Mouse (Mus musculus): ENCODE measurements at regions not wholly inside any gene's neighbourhood (a gene's known extent, or its start where the extent isn't known, plus 50 kb on each side); places are given as distances from the start of the nearest gene placed in this dataset.
A peak's percentile ranks its signal among the peaks of the same experiment; 100 is the strongest.

GRCm38 (mm10) chr7:40753490-40753889 is 144.6 kb upstream of the Vstm2b start:
- no peak for DNase-seq (ENCODE audit: low spot score)

GRCm38 (mm10) chr7:40762520-40762919 is 135.6 kb upstream of the Vstm2b start:
- peak; percentile 17 for DNase-seq (ENCODE audit: low spot score)

- no peak for DNase-seq (ENCODE audit: low spot score)
These were observed 132.0 kb upstream of the Vstm2b start for GRCm38 (mm10) chr7:40766142-40766541.

GRCm38 (mm10) chr7:40776220-40776619 is 121.9 kb upstream of the Vstm2b start:
- no peak for DNase-seq (ENCODE audit: low spot score)

GRCm38 (mm10) chr7:40784906-40785305 is 113.2 kb upstream of the Vstm2b start:
- no peak for DNase-seq (ENCODE audit: low spot score)

- no peak for DNase-seq (ENCODE audit: low spot score)
These were observed 111.4 kb upstream of the Vstm2b start for GRCm38 (mm10) chr7:40786758-40787157.

GRCm38 (mm10) chr7:40788486-40788885 is 109.6 kb upstream of the Vstm2b start:
- no peak for DNase-seq (ENCODE audit: low spot score)

GRCm38 (mm10) chr7:40794458-40795207 is 103.5 kb upstream of the Vstm2b start:
- no peak for DNase-seq (ENCODE audit: low spot score)

GRCm38 (mm10) chr7:40799794-40800193 is 98.3 kb upstream of the Vstm2b start:
- no peak for DNase-seq (ENCODE audit: low spot score)

- no peak for DNase-seq (ENCODE audit: low spot score)
These were observed 96.8 kb upstream of the Vstm2b start for GRCm38 (mm10) chr7:40801291-40801690.

GRCm38 (mm10) chr7:40805211-40805610 is 92.9 kb upstream of the Vstm2b start:
- no peak for DNase-seq (ENCODE audit: low spot score)

- no peak for DNase-seq (ENCODE audit: low spot score)
These were observed 92.3 kb upstream of the Vstm2b start for GRCm38 (mm10) chr7:40805866-40806265.

GRCm38 (mm10) chr7:40812952-40813351 is 85.2 kb upstream of the Vstm2b start:
- no peak for DNase-seq (ENCODE audit: low spot score)

- DNase-seq (ENCODE audit: low spot score): no peak
These were observed 72.9 kb upstream of the Vstm2b start for GRCm38 (mm10) chr7:40825141-40825742.

- DNase-seq (ENCODE audit: low spot score): no peak
These were observed 68.6 kb upstream of the Vstm2b start for GRCm38 (mm10) chr7:40829526-40829925.

GRCm38 (mm10) chr7:40831583-40831982 is 66.5 kb upstream of the Vstm2b start:
- no peak for DNase-seq (ENCODE audit: low spot score)

- DNase-seq (ENCODE audit: low spot score): no peak
These were observed 55.7 kb upstream of the Vstm2b start for GRCm38 (mm10) chr7:40842344-40842992.

- DNase-seq (ENCODE audit: low spot score): no peak
These were observed 51.6 kb upstream of the Vstm2b start for GRCm38 (mm10) chr7:40846512-40846911.

All from ovary, postnatal 14 days (tissue).